Mouse (Mus musculus) spleen, adult 2 months (tissue): ENCODE measurements around the gene Brms1l.

Experiments
- CTCF ChIP-seq: fragments of 200-500 bp; IDR thresholded peaks from 2 replicates; pipeline ENCODE4 v1.5.1; 2011; ENCODE audit warnings: mild to moderate bottlenecking, inconsistent platforms; ENCODE audit not compliant: insufficient read depth, insufficient read length, insufficient replicate concordance; ENCODE audit errors: extremely low read depth
- POLR2A ChIP-seq: fragments of 200-500 bp; IDR thresholded peaks from 2 replicates; pipeline ENCODE4 v1.6.1; 2011; ENCODE audit warnings: low read depth, low read length, inconsistent platforms

GRCm38 (mm10) chr12:55913201-55913600 lies 77.1 kb downstream of the Brms1l start:
- TF ChIP-seq CTCF (no peak), POLR2A (no peak)
